Mouse (Mus musculus) monocyte, adult 2 months (primary cell): Measurements from ENCODE around the gene Hdac8.

Experiments used
- DNase-seq, 2 experiments: peaks; one replicate each; pipeline ENCODE4 v3.0.0; 2022; ENCODE audit warnings: low spot score in 2 of 2, low read depth in 1 of 2

Gene Hdac8

DNA sequence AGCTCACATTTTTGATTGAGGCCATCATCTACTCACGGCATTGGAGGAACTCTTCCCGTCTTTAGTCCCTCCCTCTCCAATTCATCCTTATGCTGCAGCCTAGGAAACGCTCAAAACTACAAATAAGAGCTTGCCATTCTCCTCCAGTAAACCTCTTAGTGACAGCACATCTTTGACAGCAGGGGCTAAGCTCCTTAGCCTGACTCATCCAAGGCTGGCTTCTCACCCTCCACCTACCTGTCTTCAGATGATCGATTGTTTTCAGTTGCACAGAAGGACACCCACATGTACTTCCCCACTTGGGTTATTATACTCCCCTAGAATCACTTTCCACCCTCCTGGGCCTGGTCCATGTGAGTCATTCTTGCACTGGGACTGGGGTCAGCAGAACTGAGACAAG lies 163.5 kb downstream of the Hdac8 start:
- no peak for DNase-seq

DNA sequence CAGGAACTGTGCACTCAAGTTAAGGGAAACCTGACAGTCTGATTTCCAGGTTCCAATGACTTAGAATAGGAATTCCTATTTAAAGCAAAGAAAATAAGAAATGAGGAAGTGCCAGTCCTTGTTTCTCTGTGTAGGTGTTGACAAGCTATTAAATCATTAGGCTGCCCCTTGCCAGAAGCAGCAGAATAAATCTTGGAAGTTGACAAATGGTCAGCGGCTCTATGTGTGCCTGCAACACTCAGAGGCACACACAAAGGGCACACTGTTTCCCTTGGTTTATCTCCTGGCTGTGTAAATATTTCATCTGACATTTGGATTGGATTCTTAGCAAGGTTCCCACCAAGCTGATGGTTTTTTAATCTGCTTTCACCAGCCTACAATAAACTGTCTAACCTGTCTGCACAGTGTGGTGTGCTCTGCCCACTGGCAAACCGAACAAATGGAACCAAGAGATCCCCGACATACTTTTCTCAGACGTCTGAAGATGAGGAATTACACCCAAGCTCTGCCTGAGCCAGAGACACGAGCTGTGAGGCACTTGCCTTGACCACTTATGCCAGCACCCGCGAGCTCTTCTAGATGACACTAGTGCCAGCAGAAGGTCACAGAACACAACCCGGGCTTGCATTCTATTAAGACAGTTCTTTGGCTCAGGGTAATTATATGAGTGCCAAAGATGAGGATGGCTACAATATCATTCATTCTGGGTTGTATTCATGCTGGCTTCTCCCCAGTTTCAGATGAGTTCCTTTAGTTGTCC lies 165.6 kb downstream of the Hdac8 start:
- no peak for DNase-seq

DNA sequence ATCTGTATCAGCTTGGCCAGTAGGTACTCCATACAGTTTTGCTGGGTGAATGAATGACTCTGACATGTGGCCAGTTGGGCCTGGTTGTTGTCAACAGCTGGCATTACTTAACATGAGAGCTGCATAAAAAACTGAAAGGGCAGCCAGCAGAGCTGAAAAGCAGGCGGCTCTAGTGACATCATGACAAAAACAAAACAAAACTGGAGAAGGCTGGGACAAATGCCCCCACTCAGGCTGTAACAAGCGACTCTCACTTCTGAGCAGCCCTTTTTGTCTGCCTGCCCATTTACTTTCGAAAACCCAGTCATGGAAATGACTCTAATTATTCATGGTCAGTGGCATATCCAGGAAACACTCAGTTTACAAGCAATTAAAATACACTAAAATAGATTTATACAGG lies 185.5 kb downstream of the Hdac8 start:
- no peak for DNase-seq

DNA sequence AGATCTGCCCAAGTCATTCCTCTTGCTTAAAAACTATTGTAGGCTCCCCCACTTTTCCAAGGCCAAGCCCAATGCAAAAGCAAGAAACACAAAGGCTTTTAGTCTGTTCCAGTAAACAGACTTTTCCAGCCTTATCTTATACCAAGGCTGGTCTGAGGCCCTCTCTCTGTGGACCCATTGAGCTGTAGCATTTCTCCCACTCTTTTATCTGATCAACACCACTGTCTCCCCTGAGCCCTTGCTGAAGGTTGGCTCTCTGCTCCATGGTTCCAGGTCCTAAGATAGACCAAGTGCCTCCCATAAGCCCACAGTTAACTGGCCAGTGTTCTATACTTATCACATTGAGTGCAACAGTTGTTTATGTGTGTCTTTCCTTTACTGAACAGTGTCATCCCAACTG lies 185.9 kb downstream of the Hdac8 start:
- no peak for DNase-seq

DNA sequence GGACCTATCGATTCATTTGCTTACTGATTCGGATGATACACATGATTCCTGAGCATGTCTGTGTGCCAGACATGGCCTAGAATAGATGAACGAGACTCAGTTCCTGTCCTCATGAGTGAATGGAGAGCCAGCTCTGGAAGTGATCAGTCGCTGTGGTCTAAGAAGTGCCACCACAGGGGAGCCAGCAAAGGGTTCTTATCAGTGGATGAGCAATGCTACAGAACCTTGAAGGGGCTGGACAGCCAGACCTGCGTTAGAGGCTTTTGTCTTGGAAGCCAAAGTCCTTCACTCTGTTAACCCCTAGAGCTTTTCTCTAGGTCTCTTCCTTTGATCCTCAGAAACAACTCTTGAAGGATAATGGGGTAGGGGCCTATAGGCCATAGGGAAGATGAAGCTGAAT lies 186.4 kb downstream of the Hdac8 start:
- no peak for DNase-seq

DNA sequence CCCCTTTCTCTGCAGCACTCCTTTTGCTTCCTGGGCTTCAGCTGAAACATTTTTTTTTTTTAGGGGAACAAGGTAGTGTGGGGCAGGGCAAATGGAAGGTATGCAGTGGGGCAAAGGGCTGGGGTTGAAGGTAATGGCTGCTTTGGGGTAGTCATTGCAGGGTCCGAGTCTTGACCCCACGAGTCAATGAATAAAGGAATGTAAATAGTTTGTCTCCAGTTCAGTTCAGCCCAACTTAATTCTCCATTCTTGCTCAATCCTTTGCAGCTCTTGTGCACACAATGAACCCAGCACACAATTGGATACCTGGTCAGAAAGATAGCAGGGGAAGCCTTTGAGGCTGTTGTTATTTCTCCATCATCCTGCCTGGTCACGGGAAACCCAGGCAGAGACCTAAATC lies 194.0 kb downstream of the Hdac8 start:
- DNase-seq: no peak

DNA sequence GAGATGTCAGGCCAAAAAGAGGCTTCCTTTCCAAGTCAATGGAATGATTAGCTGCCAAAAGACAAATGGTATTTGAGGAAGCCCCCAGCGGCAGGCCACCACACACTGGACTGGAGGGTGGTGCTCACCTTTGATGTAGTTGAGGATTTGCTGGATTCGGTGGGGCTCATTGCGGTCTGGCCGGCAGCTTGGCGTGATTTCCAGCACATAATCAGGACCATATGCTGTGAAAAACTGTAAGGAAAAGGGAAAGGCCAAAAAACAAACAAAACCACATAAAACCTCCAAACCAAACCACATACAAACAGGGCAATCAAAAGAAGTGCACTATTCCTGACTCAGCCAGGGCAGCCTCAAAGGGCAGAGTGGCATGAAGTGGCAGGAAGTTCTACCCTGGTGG lies 197.6 kb downstream of the Hdac8 start:
- no peak for DNase-seq

DNA sequence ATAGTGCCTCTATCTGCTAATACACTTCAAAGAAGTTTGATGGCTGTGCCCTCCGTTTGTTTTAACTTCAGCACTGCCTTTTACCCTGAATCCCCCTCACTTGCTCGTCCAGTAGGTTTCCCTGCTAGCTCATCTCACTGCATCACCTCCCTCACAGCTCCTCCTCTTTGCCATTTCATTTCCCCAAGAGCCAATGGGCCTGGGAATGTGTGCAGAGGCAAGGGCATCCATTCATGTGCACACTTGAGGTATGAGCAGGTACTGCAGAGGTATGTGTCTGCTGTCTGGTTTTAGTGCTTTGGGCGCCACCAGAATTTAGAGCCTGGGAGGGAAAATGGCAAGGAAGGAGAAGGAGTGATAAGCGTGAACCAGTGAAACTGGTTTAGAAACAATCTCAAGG lies 199.4 kb downstream of the Hdac8 start:
- no peak for DNase-seq

DNA sequence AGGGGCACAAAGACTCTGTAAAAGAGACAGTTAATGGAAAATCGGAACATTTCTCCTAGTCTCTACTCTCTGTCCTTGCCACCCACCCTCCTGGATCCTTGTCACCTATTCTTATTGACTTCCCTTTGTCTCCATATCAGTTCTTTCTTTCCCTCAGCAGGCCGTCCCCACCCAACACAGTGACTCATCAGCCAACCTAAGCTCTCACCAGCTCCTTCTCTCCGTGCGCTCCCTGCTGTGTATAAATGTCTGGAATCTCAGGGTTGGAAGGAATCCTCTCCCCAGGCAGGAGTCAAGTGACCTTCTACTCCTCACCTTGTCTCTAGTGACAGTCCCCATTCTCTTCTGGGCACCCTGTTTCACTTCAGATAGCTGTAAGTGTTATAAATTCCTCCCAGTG lies 200.2 kb downstream of the Hdac8 start:
- no peak for DNase-seq

DNA sequence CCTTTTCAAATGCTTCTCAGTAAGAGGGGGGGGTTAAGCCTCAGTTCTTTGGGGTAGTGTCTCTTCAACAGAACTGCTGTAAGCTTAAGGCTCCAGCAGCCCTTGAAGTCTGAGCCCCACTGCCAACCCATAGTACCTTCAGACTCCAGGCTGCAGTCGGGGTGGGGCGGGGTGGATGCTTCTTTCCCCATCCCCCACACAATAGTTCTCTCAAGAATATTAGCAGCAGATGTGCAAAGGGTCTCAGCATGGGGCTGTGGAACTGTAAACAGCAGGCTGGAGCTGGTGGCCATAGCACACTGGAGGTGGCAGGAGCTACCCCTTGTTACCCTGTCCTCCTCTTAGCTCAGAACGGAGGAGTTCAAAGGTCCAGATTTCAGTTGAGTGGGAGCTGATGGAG lies 202.7 kb downstream of the Hdac8 start:
- no peak for DNase-seq

DNA sequence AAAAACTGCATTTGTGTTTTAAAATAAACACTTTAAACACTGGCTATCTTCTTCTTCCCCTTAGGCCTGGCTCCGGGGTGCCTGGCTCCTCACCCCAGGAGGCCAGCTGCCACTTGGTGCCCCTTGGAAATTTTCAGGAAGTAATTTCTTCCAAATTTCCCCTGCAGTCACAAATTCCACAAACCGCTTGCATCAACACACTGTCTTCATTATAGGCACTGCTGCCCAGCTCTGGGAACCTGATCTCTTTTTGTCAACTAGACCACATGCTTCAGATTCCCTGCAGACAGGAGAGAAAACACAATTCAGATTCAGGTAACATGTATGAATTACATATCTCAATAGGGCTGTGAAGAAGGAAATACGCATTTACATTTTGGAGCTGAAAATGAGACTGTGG lies 220.3 kb downstream of the Hdac8 start:
- DNase-seq: no peak

DNA sequence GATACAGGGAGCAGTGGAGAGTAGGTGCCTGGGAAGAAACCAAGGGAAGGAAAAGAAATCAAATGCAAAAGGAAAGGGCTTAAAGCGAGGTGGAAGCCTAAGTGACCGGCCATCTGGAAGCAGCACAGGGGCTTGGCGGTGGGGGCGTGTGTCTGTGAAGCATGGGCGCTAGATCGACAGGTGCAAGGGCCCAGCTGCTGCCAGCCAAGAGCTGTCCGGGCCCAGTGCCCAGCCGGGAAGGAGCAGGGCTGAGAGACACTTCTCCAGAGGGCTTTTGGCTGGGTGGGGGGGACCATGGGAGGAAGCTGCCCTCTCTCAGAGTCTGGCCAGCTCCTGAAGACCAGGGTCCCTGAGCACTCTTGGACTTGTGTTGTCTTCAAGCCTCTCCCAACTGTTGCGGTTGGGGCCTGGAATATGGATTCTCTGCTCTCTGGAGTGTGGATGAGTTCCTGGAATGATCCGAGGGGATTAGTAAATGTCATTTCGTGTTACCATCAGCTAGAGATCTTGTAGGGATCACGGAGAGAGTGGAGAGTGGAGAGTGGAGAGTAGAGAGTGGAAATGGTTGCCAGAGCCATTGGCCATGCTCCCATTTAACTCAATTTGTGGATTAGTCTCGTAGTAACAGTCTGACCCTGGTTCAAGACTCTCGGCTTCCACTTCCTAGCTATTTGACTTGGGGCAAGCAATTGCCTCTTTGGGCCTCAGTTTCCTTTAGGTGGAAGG lies 242.4 kb downstream of the Hdac8 start:
- no peak for DNase-seq

DNA sequence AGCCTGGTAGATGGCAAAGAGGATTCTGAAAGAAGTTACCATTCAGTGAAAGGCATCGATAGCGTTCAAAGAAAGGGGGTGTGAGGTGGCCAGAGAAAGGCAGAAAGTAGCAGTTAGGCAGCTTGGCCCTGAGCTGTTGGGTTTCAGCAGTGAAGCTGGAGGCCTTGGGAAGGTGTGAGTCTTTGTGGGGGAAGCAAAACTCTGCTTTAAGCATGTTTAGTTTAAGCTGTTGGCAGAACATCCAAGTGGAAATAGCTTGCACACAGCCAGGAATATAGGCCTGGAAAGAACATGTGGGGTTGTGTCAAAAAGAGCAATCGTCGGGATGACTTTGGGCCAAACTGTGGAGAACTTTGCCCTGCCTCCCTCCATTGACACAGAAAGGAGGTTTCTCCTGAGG lies 245.4 kb downstream of the Hdac8 start:
- no peak for DNase-seq

DNA sequence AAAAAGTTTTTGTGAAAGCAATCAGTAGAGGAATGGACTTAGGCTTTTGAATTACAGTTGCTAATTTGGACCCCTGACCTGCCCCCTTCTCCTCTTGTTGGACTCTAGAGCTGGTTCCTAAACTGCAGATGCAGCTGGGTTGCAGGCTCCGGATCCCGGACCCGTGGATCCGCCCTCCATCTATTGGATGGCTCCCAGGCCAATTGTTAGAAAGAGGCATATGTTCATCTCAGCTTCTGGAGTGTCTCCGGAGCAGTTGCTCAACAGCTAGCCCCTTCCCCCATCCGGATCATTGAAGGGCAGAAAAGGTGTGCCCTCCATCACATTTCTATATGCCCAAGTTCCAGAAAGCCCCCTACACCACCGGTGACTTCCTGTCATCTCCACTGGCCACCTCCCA lies 251.3 kb downstream of the Hdac8 start:
- DNase-seq: no peak

DNA sequence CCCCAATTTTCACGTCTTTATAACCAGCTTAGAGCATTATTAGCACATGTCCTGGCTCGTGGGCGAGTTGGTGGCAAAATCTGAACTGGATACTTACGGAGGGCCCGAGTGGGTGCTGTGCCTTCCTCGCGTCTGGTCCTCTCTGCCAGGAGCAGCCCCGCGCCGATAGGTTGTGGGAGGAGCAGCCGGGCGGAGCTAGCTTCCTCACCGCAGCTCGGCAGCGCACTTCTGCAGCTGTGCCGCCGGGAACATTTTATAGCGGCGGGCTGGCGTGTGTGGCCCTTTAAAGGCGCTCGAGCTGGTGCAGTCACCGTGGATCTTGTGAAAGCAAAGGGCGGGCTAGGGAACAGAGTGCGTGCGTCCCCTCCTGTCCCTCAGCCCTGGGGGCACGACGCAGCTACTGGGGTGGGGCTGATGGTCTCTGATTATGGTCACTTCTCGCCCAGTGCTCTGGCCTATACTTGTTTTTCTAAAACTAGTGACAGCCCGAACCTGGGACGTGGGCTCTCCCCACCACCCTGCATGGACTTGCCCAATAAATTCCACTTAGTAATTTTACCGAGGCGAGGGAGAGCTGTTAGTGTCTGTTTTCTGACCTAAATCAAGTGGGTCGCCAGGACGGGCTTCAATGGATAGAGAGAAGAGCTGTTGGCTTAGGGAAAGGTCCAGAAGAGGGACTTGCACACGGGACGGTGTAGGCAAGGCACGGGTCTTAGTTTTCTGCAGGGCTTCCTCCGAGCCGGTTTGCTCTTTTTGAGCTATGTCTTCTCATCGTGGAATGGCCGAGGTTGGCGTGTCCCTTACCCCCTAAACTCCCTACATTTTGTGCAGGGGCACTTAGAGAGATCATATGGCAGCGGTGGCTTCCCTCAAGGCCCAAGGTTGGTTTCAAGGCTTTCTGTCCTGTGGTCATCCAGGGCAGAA lies 253.0 kb downstream of the Hdac8 start, which contains the start of gene Cited1:
Gene Cited1 (minus strand): TSS at position 245 of the 924 bp plus-strand sequence.
- DNase-seq: no peak

DNA sequence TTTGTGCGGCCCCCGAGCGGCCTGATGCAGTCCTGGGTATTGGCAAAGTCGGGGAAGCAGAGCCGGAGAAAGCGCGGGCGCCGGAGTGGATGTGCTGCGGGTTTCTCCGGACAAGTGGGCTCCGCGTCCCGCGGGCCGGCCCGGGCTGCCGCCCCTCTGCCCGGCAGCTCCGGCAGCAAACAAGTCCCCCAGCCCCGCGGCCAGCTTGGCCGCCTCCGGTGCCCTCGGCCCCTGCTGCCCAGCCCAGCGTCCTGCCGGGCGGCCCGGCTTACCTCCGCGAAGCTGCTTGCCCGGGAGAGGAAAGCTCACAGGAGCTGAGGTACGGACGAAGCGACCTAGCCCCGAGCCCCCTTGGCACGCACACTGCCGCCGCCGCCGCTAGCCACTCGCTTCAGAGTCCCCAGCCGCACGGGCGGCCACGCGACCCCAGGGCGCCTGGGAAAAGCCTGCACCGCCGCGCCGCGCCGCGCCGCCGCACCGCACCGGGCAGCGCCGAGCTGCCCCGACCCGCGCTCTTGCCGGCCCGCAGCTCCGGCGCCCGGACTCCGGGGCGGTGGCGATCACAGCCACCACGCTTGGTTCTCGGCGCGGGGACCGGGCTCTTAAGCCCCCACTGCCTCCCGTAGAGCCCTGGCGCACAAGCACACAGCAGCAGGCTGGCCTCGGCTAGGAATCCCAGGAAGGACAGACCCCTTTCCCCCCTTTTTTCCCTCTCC lies 253.8 kb downstream of the Hdac8 start:
- no peak for DNase-seq

DNA sequence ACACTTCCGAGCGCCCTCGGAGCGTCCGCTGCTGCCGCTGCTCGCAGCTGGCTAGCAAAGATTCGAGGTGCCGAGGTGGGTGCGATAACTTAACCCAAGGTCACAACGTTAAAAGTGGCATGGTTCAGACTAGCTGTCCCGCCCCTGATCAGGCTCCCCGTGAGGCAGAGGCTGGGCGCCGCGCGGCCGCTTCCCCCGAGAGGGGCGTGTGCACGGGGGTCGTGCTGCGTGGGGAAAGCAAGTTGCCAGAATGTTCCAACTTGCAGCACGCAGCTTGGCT lies 254.3 kb downstream of the Hdac8 start:
- no peak for DNase-seq

DNA sequence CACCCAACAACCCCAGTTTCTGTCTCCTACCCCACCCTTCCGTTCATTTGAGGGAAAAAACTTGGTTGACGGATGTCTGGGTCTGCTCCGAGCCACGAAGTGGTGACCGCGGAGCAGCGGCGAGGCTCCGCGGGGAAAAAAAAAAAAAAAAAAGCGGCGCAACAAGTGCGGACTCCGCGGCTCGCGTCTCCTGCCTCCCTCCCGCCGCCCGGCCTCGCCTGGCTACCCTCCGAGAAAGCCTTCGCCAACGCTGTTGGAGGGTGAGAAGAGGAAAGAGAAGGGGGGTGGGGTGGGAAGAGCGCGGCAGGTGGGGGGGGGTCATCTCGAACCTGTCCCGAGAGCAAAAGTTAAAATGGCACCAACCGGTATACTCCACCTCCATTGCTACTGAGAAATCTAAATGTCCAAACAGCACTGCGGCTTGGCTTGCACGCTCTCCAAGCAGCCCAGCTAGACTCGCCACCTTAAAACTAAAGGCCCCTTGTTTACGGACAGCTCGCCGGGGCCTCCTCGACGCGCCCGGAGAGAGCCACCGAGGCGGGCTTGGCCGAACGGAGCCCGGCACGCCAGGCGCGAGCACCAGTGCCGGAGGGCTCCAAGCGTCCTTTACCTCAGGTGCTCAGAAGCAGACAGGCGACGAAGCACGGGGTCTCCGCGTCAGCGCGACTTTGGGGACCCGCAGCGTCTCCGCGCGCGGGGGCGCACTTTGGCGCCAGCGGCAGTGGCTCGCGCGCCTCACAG lies 254.8 kb downstream of the Hdac8 start:
- DNase-seq: no peak

DNA sequence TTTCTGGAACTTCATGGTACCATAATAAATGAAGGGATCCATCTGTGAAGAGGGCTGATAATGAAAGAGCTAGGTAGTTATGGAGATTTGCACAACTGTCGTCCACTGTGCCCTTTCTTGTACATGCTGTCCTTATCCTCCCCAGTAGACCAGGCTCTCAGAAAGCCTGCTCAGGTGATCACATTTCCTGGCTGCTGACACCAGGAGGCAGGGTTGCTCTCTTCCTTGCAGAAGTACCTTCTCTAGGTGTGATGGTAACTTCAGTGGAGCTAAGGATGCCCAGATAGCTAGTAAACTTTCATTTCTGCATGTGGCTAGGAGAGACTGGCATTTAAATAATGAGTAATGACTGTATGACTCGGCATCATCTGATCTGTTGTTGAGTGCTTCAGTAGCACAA lies 260.8 kb downstream of the Hdac8 start:
- no peak for DNase-seq
